Mouse (Mus musculus) left cerebral cortex, adult 18-20 months (tissue): ENCODE measurements around the gene Zdhhc4. TPM values are rescaled to one million over a fixed set of nuclear protein-coding genes. Genes with fewer than 3 reads are reported as not detected.

Experiments
- DNase-seq, 2 experiments: peaks; one replicate each; pipeline ENCODE4 v3.0.0; 2021 to 2022; ENCODE audit warnings: low spot score in 2 of 2, mixed read lengths in 1 of 2
- total RNA-seq, 2 experiments: library from RNA; stranded (reverse); gene quantifications; 2 replicates each; pipeline ENCODE4 v1.2.3; 2021

Gene Zdhhc4
- total RNA-seq, 2 experiments from 2014 or later: 37.1 to 41.7 TPM

DNA sequence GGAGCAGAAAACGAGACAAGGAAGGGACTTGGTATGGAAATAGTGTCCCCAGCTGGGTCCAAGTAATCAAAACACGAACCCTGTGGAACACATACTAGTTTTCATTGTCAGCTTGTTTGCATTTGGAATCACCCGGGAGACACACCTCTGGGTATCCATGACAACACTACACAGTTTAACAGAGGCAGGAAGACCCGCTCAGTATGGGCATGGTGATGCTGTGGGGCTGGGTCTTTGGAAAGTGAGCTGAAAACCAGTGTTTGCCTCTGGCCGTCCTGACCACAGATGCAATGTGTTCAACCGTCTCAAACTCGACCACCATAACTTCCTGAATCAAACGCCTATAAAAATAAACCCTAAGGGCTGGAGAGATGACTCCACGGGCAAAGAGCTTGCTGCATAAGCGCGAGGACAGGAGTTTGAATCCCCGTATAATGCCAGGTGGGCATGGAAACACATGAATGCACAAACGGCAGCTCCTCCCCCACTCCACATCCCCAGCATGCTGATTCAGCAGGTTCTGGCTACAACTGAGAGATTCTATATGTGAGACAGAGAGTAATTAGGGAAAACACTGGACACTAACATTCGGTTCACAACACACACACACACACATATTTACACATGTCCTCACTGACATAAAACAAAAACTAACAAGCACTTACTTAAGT, 5.5 kb upstream of the Zdhhc4 start:
- no peak for DNase-seq

- DNase-seq: peak; percentile 83 to 91
Observed at GRCm38 (mm10) chr5:143333872-143334271, 4.8 kb upstream of the Zdhhc4 start.

DNA sequence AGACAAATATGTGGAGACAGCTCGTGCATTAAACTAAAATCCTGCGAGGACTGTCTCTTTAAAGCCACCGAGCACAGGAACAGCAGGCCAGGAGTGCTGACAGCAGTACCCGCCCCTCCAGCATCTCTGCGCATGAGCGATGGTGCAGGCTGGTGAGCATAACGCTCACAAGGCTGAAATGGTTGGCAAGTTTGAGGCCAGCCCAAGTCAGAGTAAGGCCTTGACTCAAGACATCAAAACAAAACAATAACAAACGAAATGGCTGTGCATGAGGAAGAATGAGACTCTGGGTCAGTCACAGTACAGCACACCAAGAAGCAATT, 11.8 kb downstream of the Zdhhc4 start:
- no peak for DNase-seq

- DNase-seq: no peak
Observed at GRCm38 (mm10) chr5:143316605-143317287, 12.3 kb downstream of the Zdhhc4 start.

GRCm38 (mm10) chr5:143315514-143315888, 13.6 kb downstream of the Zdhhc4 start:
- DNase-seq: no peak

DNA sequence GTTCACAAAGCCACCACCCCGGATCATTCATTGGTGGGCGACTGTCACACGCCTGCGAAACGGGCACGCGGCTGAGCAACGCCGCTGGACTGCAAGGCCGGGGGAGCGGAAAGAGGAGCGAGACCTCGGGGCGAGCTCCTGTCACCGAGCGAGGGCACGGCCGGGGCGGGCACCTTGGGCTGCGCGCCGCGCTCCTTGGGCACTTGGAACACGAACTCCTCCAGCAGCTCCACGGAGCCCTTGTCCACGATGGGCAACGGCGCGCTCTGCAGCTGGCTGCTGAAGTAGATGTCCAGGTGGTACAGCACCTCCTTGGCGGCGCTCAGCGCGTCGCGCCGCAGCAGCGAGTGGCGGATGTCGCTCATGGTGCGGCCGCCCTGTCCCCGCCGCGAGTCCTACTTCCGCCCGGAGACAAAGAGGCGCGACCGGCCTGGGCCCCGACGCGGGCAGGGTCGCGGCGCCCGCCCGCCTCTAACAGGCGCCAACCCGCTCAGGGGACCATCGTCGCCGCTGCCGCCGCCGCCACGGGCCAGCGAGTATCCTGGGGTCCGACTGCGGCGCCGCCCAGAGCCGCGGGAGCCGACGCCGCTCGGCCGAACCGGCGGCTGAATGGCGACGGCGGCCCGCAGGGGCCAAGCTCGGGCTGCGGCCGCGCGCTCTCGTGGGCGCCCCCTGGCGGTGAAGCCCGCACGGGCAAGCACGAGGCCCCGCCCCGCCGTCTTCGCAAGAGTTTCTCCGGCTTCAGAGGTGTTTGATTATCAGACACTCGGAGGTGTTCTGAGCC, 14.1 kb downstream of the Zdhhc4 start, which contains the start of gene E130309D02Rik:
Gene E130309D02Rik, minus strand, starts transcription at position 631 of the 784 bp plus-strand sequence.
- DNase-seq: peak; percentile 88 to 90

DNA sequence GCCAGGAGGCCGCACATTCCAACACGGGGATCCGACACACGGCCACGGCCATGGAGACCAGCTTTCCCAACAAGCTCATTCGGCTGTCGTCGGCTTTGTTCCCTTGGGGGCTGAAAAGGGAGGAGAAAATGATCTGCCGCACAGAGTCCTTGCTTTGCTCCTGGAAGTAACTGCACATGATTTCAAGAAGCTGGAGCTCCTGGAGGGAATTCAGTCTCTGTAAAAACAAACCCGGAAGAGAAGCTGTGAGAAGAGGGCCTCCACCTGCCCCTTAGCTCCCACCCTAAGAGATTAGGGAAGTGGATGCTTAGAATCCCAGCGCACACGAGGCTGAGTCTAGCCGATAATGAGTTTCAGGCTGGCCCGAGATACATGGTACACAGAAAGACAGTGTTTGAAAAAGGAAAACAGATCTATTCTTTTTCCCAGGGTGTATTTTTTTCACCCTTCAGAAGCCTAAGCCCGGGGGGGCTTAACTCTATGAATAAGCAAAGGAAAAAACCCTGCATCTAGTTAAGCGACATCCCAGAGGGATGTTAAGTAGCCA, 14.8 kb downstream of the Zdhhc4 start:
- no peak for DNase-seq

- DNase-seq: peak; percentile 77 to 85
Observed at GRCm38 (mm10) chr5:143311886-143312285, 17.2 kb downstream of the Zdhhc4 start.

- no peak for DNase-seq
Observed at GRCm38 (mm10) chr5:143309916-143310315, 19.1 kb downstream of the Zdhhc4 start.

DNA sequence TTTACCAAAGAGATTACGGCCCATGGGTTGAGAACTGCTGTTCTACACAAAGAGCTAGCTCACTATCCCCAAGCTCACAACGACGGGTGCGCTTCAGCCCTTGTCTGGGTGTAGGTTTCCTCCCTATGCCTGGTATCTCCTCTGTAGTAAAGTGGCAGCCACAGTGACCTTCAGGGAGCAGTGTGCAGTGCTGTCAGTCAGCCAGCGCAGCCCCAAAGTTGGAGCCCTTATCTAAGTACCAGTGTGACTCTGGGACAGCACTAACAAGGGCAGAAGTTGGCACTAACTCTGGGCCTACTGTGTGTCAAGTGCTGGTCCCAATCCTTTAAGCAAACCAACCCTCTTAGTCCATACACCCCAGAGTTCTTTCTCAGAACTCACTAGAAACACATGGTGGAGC, 20.2 kb downstream of the Zdhhc4 start:
- DNase-seq: no peak

DNA sequence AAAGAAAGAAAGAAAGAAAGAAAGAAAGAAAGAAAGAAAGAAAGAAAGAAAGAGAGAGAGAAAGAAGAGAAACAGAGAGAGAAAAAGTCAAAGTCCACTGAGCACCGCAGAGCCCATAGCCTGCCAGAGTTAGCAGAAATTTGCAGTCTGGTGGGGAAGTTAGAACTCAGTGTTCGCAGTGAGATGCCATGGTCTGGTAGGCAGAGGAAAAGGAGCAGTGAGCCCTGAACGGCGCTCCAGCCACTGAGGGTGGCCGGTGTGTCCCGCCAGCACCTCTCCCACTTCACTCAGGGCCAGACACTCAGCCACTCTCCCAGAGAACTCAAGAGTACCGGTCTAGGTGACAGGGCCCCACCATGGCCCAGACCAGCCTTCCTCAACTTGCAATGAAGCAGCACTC, 24.8 kb downstream of the Zdhhc4 start:
- DNase-seq: no peak

DNA sequence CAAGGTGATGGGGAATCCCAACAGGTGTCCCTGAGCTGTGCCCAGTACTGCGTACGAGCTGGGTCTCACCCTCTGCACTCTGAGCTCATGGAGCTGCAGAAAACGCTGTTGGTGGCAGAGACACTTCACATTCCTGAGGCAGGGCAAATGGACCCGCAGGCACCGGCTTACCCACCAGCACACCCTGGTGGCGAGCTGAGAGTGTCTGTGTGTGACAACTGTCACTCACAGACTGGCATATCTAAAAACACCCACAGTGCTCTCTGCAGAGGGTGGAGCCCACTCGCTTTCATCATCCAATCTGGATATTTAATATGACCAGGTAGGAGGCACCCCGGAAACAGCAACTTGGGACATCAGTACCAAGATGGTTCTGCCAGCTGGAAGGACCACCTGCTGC, 27.8 kb downstream of the Zdhhc4 start:
- DNase-seq: no peak

GRCm38 (mm10) chr5:143299686-143300085, 29.4 kb downstream of the Zdhhc4 start:
- DNase-seq: peak; percentile 65 to 74

GRCm38 (mm10) chr5:143298391-143298790, 30.7 kb downstream of the Zdhhc4 start:
- no peak for DNase-seq

DNA sequence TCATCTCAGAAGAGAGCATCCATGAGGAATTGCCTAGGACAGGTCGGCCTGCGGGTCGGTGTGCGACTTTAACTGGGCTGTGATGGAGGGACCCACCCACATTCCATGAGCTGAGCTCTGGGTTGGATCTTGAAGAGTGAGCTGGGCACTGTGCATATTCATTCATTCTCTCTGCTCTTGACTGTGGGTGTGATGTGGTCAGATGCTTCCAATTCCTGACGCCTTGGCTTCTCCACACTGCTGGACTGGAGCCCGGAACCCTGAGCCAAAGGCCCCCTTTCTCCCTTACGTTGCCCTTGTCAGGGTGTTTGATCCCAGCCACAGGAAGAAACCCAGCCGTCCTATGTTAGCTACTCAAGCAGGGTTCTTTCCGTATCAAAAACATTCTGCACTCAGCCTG, 31.1 kb downstream of the Zdhhc4 start:
- no peak for DNase-seq

GRCm38 (mm10) chr5:143295330-143295729, 33.7 kb downstream of the Zdhhc4 start:
- DNase-seq: no peak

DNA sequence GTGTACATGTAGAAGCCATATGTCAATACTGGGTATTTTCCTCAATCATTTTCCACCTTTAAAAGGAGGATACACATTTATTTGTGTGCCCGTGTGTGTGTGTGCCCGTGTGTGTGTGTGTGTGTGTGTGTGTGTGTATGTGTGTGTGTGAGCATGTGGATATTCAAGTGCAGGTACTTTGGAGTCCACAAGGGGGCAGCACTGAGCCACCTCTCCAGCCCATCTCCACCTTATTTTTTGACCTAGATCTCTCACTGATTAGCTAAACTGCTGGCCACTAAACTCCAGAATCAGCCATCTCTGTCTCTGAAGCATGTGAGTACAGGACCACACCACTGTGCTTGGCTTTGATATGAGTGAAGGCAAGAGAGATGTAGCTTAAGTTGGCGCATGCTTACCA, 34.2 kb downstream of the Zdhhc4 start:
- DNase-seq: no peak

GRCm38 (mm10) chr5:143293404-143293803, 35.7 kb downstream of the Zdhhc4 start, which contains the start of gene Zfp853:
Gene Zfp853, minus strand, starts transcription at chr5:143293623.
- DNase-seq: no peak

DNA sequence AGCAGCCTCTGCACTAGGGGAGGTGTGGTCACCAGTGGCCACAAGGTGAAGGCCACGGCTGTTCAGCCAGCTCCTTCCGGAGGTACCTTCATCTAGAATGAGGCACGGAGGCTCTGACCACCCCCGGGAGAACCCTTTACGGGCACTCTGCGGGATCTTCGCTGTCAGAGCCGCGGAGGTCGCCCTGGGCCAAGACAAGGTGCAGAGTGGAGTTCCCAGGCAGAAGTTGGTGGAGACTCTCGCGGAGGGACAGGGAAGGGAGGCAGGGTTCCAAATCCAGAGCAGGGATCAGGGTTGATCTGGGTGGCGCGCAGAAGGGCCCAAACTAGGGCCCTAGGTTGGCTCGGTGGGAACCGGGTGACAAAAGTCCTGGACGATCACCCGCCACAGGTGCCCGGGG, 36.2 kb downstream of the Zdhhc4 start:
- DNase-seq: no peak

- DNase-seq: no peak
Observed at GRCm38 (mm10) chr5:143289299-143289698, 39.8 kb downstream of the Zdhhc4 start.

- no peak for DNase-seq
Observed at GRCm38 (mm10) chr5:143288378-143288911, 40.6 kb downstream of the Zdhhc4 start.
